Mouse (Mus musculus) thymus, postnatal 0 days (tissue): ENCODE measurements at regions not wholly inside any gene's neighbourhood (a gene's known extent, or its start where the extent isn't known, plus 50 kb on each side); places are given as distances from the start of the nearest gene placed in this dataset.

ENCODE experiments used
- DNase-seq: peaks from one replicate; pipeline ENCODE4 v3.0.0-alpha.2; 2015; ENCODE audit warnings: low spot score

DNA sequence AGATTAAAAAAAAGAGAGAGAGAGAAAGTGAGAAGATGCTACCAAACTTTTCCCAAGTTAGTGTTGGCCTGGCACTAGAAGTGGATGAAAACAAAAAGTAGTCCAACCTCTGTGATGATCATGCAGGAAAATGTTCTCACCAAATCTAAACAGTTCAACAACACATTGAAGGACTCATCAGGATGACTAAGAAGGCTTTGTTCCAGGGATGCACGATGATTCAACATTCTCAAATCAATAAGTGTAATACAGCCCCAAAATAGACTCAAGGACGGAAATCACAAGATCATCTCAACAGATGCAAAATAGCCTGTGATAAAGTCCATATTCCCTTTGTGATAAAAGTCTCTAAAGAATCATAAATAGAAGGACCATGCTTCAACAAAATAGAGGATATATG is 106.3 kb downstream of the Cysltr2 start:
- no peak for DNase-seq

DNA sequence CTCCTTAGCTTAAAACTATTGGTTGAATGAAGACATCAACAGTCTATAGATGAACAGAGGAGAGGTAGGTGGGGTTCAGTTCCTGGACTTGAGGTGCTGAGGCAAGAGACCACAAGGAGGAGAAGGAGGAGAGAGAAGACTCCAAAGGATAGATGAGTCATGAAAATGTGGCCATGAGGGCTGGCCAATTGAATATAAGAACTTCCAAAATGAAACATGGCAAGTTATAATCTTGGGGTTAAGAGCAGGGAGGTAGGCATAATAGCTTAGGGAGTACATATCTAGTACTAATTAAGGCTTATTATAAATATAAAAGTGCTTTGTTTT is 109.9 kb downstream of the Cysltr2 start:
- DNase-seq, result no peak

DNA sequence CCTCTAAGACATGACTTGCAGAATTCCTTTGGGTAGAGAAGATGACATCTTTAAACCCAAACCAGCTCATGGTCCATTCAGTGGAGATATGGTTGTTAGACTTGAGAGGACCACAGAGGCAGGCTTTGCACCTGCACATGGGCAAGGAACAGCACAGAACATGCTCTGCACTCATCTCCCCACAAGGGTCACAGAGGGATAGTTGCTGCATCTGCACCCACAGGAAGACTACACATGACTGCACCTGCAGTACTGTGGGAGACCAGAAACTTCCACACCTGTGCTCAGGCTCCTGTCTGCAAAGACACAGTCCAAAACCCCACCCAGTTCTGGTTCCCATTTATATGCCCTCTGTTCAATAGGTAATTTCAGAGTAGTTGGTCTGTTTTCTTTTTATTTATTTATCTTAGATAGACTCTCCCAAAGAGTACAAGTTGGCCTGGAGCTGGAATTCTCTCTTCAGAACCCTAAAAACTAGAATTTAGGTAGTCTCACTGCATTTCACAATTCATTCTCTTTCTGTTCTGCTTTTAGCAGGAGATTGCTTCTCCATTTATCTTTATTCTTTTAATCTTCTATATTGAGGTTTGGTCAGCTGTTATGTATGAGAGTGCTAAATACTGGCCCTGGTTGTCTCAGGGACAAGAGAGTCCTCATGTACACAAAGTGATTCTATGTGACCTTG is 110.4 kb downstream of the Cysltr2 start:
- DNase-seq, result peak; percentile 9

GRCm38 (mm10) chr14:72933598-72933997 is 115.3 kb downstream of the Cysltr2 start:
- DNase-seq, result no peak

- no peak for DNase-seq
Observed at GRCm38 (mm10) chr14:72932296-72932695, 116.6 kb downstream of the Cysltr2 start.

DNA sequence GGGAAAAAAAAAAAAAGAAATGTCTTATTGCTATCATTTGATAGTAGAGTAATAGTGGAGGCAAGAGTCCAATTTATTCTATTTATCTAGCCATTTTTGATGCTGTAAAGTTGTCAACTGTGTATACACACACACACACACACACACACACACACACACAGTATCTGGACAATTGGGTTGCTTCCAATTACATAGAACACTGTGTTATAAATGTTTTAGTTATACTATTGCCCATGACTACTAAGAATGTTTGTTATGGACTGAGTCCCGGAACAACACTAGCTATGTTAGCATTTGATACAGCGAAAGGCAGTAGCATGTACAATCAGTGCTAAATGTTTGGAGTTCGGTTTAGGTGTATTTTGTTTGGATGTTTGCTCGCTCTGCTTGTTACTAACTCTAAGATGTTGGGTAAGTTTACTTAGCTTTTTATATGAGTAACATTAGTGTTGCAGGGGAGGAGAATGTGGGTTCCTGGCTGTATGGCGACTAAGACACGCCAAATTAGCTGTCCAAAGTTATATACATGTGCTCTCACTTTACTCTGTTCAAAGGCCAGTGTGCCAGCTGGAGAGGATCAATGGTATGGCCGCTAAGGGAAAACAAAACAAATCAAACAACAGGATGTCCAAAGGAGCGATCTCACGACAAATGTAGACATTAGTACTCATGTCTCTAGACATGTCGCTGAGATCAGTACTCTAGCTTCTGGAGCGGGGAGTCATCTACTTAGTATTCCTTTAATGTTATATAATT is 147.6 kb downstream of the Cysltr2 start:
- no peak for DNase-seq

- DNase-seq, result no peak
Observed at GRCm38 (mm10) chr14:72899630-72900029, 149.3 kb downstream of the Cysltr2 start.

DNA sequence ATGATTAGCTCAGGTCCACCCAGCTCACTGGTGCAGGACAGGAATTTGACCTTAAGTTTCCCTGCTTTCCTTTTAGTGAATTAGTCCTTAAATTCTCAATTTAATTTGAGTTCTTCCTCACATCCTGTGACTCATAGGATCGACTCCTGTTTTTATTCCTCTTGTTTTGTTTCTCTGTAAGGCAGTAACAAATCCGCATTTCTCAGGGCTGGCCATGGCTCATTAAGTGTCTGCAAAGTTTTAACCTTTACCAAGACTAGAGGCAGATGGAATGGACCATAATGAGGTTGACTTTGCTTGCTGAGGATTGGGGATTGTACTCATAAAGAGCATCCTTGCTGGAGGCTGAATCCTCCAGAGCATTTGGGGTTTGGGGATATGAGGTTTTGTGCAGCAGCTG is 156.6 kb downstream of the Cysltr2 start:
- DNase-seq, result no peak

GRCm38 (mm10) chr14:72889663-72890062 is 159.3 kb downstream of the Cysltr2 start:
- DNase-seq, result no peak

DNA sequence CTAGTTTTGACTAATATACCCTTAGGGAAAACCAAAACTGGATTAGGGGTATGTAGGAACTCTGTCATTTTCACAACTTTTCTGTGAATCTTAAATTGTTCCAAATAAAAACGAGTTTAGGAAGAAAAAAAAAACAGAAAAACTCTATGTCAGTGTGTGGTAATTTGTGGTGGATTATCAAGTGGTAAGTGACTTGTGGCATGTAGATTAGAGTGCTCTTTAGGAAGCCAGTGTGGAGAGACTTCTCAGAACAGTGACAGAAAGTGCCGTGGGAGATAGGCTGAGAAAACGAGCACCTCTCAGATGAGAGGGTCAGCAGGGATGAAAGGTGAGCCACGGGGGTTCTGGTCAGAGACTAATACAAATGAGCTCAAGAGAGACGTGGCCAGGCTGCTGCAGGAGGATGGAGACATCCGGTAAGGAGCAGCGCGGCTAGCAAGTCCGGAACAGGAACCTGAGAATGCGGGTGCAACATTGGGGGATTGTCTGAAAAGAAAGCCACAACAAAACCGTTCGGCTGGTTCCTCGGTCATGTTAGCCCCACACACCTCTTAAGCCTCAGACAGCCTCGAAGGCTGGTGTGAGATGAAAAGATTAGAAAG is 161.3 kb downstream of the Cysltr2 start:
- DNase-seq, result peak; percentile 18

- DNase-seq, result no peak
Observed at GRCm38 (mm10) chr14:72886935-72887369, 162.0 kb downstream of the Cysltr2 start.

DNA sequence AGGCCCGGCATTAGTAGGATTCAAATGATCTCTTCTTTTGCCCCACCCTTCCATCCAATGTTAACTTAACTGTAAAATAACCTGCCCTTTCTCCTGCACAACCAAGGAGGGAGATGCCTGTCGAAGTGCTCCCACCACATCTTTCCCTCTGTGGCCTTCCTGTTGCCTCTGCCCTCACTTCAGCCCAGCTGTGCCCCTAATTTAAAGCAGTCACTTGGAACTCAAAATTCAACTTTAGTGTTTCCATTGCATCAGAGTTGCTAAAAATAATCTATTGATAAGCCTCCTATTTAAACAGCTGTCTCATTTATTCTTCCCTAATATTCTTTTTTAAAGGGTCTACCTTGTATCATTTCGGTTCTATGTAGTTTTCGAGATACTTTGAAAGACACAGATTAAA is 163.1 kb downstream of the Cysltr2 start:
- DNase-seq, result no peak

GRCm38 (mm10) chr14:72884561-72884960 is 164.4 kb downstream of the Cysltr2 start:
- DNase-seq, result no peak

DNA sequence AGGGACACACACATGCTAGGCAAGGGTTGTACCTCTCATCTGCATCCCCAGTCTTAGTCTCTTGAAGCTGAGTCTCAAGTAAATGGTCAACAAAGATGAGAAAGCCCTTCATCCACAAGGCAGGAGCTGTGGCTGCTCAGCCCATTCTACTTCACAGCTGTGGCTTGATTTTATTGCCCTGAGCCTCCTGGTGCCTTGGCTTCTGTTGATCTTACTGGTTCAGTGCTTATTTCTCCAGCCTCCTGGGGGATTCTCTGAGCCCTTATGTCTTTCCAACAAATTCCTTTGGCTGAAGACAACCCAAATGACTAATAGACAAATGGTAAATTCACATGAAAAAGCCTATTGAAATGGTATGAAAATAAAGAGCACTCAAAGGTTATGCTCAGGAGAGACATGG is 167.3 kb upstream of the Fndc3a start:
- DNase-seq, result no peak

DNA sequence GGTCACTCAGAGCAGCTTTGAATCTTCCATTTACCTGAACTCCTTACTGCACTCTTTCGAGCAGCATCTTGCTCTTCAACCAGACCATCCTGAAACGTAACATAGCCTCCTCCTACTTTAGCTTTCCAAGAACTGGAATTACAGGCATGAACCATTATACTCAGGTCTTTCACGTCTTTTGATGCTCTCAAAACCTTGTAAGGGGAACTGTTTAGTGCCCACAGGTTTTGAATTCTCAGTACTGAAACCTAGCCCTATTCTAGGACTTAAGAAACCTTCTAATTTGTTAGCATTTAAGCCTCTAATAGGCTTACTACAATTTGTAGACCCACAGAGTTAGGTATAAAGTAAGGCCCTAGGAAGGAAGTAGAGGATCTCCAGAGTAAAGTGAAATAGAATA is 163.7 kb upstream of the Fndc3a start:
- no peak for DNase-seq

DNA sequence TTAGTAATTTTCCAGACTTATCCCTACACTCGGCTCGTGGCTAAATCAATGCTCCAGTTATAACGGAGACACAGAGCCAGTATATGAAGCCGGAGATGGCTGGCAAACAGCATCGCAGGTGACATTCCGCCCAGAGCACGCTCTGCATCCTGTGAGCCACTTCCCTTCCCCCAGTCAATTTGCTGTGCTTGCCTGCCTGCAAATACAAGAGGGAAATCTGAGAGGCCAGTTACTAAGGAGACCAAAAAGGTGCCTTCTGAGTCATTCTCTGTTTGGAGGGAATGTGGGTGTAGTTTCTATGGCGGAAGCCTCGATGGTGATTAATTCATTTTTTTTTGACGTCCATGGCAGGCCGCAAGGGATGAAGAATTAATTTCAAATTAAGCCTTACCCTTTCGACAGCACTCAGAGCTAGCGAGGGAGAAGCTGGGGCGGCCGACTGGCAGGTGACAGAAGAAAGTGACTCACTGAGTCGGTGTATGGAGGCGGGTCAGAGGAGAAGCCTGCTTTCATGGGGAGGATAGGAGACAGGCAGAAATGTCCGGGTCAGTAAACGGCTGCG is 159.5 kb upstream of the Fndc3a start:
- DNase-seq, result no peak

DNA sequence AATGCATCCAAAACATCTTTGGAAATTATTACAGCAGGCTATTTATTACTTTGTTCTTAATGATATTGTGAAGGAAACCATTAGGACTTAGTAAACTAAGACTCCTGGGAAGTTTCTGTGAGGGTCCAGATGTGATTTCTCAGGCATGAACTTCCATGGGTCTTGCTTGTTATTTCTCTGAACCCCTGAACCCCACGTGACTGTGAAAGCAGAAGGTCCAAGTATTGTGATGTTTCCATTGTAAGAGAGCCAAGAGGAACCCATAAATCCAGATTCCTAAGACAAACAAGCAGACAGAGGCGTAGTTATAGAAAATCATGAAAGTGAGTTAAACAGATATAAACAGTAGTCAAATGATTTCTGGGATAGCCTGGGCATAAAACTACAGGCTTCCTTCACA is 157.1 kb upstream of the Fndc3a start:
- no peak for DNase-seq

GRCm38 (mm10) chr14:72865531-72865930 is 155.7 kb upstream of the Fndc3a start:
- DNase-seq, result no peak

- DNase-seq, result no peak
Observed at GRCm38 (mm10) chr14:72864792-72865191, 155.0 kb upstream of the Fndc3a start.

DNA sequence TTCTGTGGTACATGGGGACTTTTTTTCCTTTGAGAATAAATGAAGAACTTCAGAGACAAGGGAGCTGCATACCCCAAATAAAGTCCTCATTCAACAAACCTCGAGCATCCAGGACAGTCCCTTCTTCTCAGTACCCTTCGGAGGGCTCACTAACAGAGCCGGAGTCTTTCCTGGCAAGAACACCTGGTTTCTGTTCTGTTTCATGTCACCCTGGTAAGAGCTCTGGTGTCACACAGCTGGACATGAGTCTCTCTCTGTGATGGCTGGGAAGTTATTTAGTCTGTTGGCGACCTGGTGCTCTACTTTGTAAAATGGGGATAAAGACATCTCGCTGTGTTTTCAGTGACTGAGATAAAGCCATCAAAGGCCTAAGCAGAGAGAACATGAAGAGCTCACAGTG is 154.3 kb upstream of the Fndc3a start:
- DNase-seq, result no peak

DNA sequence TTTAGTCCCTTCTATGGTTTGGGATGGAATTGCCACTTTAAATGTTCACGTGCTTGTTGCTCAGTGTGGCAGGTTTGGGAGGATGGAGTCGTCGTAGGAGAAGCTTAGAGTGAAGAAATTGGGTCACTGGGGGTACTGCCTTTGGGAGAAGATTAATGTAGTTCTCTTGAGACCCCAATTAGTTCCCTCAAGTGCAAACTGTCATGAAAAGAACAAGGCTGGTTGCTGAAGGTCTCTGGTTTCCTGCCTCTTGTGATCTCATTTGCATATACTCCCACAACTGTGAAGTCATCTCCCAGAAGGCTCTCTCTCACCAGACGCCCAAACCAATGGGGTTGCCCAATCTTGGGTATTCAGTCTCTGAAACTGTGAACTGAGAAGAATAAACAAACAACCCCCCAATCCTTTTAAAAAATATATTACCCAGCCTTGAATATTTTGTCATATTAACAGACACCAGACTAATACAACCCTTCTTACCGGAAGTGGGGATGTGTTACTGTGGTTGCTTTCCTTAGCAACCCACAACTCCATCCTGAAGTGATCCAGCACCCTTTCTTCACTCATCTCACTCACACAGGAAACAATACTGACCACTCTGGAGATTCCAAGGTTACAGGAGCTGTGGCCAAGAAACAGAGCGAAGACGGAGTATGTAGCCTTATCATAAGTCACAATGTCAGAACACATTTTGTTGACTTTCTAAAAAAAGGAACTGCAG is 153.2 kb upstream of the Fndc3a start:
- peak; percentile 15 for DNase-seq

DNA sequence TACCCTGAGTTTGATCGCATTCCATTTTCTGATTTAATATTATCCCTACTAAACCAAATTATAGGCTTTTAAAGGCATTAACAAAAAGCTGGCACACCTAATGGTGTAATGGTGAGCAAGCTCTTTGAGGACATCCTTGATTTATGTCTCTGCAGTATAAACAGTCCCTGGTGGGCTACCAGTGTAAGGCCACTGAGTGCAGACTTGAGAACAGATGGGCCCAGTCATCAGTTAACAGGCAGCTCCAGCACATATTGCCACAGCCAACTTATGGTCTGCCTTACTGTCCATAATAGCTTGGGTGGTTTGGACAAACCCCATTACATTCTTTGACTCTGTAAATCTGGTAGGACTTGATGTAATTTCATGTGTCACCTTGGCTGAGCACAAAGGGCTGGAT is 144.4 kb upstream of the Fndc3a start:
- no peak for DNase-seq
